Mouse (Mus musculus) midbrain, embryonic 12.5 days (tissue): ENCODE measurements around the gene Clybl. TPM values are rescaled to one million over a fixed set of nuclear protein-coding genes. Genes with fewer than 3 reads are reported as not detected.

Experiments used
- ATAC-seq: fragments of 200-750 bp; cut with Nextera tagmentation; 2 replicates; pipeline ENCODE4 v1.8.0; 2017; ENCODE audit warnings: low read depth, moderate TSS enrichment, moderate library complexity; ENCODE audit not compliant: low FRiP score
- H3K27ac ChIP-seq: fragments of 300-500 bp; sonication (generic); replicated peaks from 2 replicates; pipeline ENCODE4 v1.5.1; 2016; ENCODE audit warnings: mild to moderate bottlenecking
- H3K27me3 ChIP-seq: fragments of 300-500 bp; sonication (generic); 2 replicates; pipeline ENCODE4 v1.6.1; 2016; ENCODE audit warnings: mild to moderate bottlenecking
- H3K36me3 ChIP-seq: fragments of 300-500 bp; sonication (generic); 2 replicates; pipeline ENCODE4 v1.6.1; 2016
- H3K4me1 ChIP-seq: fragments of 300-500 bp; sonication (generic); 2 replicates; pipeline ENCODE4 v1.6.1; 2016
- H3K4me2 ChIP-seq: fragments of 300-500 bp; sonication (generic); replicated peaks from 2 replicates; pipeline ENCODE4 v1.6.1; 2016; ENCODE audit warnings: mild to moderate bottlenecking, moderate library complexity
- H3K4me3 ChIP-seq: fragments of 300-500 bp; sonication (generic); 2 replicates; pipeline ENCODE4 v1.5.1; 2016; ENCODE audit warnings: mild to moderate bottlenecking
- H3K9ac ChIP-seq: fragments of 300-500 bp; sonication (generic); replicated peaks from 2 replicates; pipeline ENCODE4 v1.6.1; 2016; ENCODE audit warnings: mild to moderate bottlenecking, moderate library complexity
- H3K9me3 ChIP-seq: fragments of 300-500 bp; sonication (generic); 2 replicates; pipeline ENCODE4 v1.6.1; 2016; ENCODE audit warnings: mild to moderate bottlenecking
- WGBS: fragments of 180-500 bp; shearing (Covaris S2); methylation state at CpG from one replicate; pipeline ENCODE4 v1.1.7; 2016; 5-methylcytosine and 5-hydroxymethylcytosine counted together
- polyA plus RNA-seq: library from polyadenylated mRNA; unstranded; fragments of >200 nt; fragmentation: Nextera tagmentation; extraction: Ambion mirVana; gene quantifications from 2 replicates; pipeline ENCODE4 v1.2.1, GENCODE M21; 2016

Gene Clybl
- polyA plus RNA-seq, 1 experiment from 2014 or later = 19.4 TPM

- H3K4me1 ChIP-seq = peaks cover 20% of the 10 kb centered on the region
- 7% methylated on average over 21 of the region's 21 CpGs for WGBS
- peak overlapping the region; percentile 37 for H3K4me2 ChIP-seq
- H3K4me3 ChIP-seq = peak overlapping the region; percentile 22
- H3K27me3 ChIP-seq = peaks cover 83% of the 10 kb centered on the region
- peak overlapping the region; percentile 78 for H3K27ac ChIP-seq
- 0 out of 2 replicates have a peak, but pooled peaks cover 3% of the 10 kb centered on the region for H3K9me3 ChIP-seq
- peak overlapping the region; percentile 17; the same call in 1 of the 2 replicates for H3K9ac ChIP-seq
- ATAC-seq = peak; percentile 74; the same call in 1 of the 2 replicates
- H3K36me3 ChIP-seq = no peaks in the 10 kb centered on the region
These were observed 99.0 kb downstream of the Clybl start for GRCm38 (mm10) chr14:122280309-122281071.

GRCm38 (mm10) chr14:122281072-122281634, 99.6 kb downstream of the Clybl start:
- Histone ChIP-seq H3K9ac (peak overlapping the region; percentile 17; the same call in 1 of the 2 replicates), H3K4me1 (peaks cover 20% of the 10 kb centered on the region), H3K27me3 (peaks cover 88% of the 10 kb centered on the region), H3K27ac (peak overlapping the region; percentile 78), H3K4me3 (peak overlapping the region; percentile 22), H3K36me3 (no peaks in the 10 kb centered on the region), H3K9me3 (0 out of 2 replicates have a peak, but pooled peaks cover 3% of the 10 kb centered on the region), H3K4me2 (peak overlapping the region; percentile 37)
- no peak for ATAC-seq
- WGBS = 11% methylated on average over 9 of the region's 9 CpGs

GRCm38 (mm10) chr14:122283959-122284358, 102.5 kb downstream of the Clybl start:
- 0 out of 2 replicates have a peak, but pooled peaks cover 3% of the 10 kb centered on the region for H3K9me3 ChIP-seq
- no peaks in the 10 kb centered on the region for H3K36me3 ChIP-seq
- H3K4me2 ChIP-seq = no peak overlapping the region
- 89% methylated on average over 5 of the region's 5 CpGs for WGBS
- H3K9ac ChIP-seq = no peak overlapping the region
- peaks cover 33% of the 10 kb centered on the region for H3K4me1 ChIP-seq
- ATAC-seq = no peak
- H3K4me3 ChIP-seq = no peak overlapping the region
- H3K27me3 ChIP-seq = peaks cover 79% of the 10 kb centered on the region
- no peak overlapping the region for H3K27ac ChIP-seq

GRCm38 (mm10) chr14:122296399-122296798, 114.9 kb downstream of the Clybl start:
- H3K4me1 ChIP-seq = peaks cover 19% of the 10 kb centered on the region
- H3K27me3 ChIP-seq = peaks cover 51% of the 10 kb centered on the region
- no peak overlapping the region for H3K9ac ChIP-seq
- no peaks in the 10 kb centered on the region for H3K36me3 ChIP-seq
- H3K9me3 ChIP-seq = no peaks in the 10 kb centered on the region
- H3K27ac ChIP-seq = no peak overlapping the region
- no peak overlapping the region for H3K4me3 ChIP-seq
- WGBS = 16% methylated on average over 4 of the region's 4 CpGs
- H3K4me2 ChIP-seq = no peak overlapping the region
- 0 out of 2 replicates have a peak, but pooled peaks have one; percentile 20 for ATAC-seq

GRCm38 (mm10) chr14:122296864-122297263, 115.4 kb downstream of the Clybl start:
- WGBS = 8% methylated on average over 2 of the region's 2 CpGs
- Histone ChIP-seq H3K27me3 (peaks cover 53% of the 10 kb centered on the region), H3K9me3 (no peaks in the 10 kb centered on the region), H3K9ac (no peak overlapping the region), H3K36me3 (no peaks in the 10 kb centered on the region), H3K4me1 (peaks cover 15% of the 10 kb centered on the region), H3K27ac (no peak overlapping the region), H3K4me2 (no peak overlapping the region), H3K4me3 (no peak overlapping the region)
- no peak for ATAC-seq

GRCm38 (mm10) chr14:122297386-122298109, 116.0 kb downstream of the Clybl start:
- peaks cover 15% of the 10 kb centered on the region for H3K4me1 ChIP-seq
- H3K9me3 ChIP-seq = no peaks in the 10 kb centered on the region
- ATAC-seq = peak; percentile 48
- peaks cover 49% of the 10 kb centered on the region for H3K27me3 ChIP-seq
- 6% methylated on average over 11 of the region's 11 CpGs for WGBS
- H3K4me2 ChIP-seq = peak overlapping the region; percentile 30
- H3K4me3 ChIP-seq = no peak overlapping the region
- no peak overlapping the region for H3K27ac ChIP-seq
- no peak overlapping the region for H3K9ac ChIP-seq
- H3K36me3 ChIP-seq = no peaks in the 10 kb centered on the region

GRCm38 (mm10) chr14:122300261-122300660, 118.8 kb downstream of the Clybl start:
- H3K4me2 ChIP-seq = no peak overlapping the region
- peaks cover 43% of the 10 kb centered on the region for H3K27me3 ChIP-seq
- H3K4me3 ChIP-seq = no peak overlapping the region
- peaks cover 19% of the 10 kb centered on the region for H3K4me1 ChIP-seq
- 70% methylated on average over 11 of the region's 11 CpGs for WGBS
- H3K9ac ChIP-seq = no peak overlapping the region
- H3K27ac ChIP-seq = no peak overlapping the region
- no peak for ATAC-seq
- no peaks in the 10 kb centered on the region for H3K36me3 ChIP-seq
- H3K9me3 ChIP-seq = no peaks in the 10 kb centered on the region

- 73% methylated on average over 1 of the region's 1 CpGs for WGBS
- no peak overlapping the region for H3K27ac ChIP-seq
- H3K27me3 ChIP-seq = peaks cover 27% of the 10 kb centered on the region
- no peak overlapping the region for H3K9ac ChIP-seq
- H3K9me3 ChIP-seq = no peaks in the 10 kb centered on the region
- H3K4me1 ChIP-seq = peaks cover 8% of the 10 kb centered on the region; the same call in 1 of the 2 replicates
- no peak overlapping the region for H3K4me2 ChIP-seq
- ATAC-seq = no peak
- no peaks in the 10 kb centered on the region for H3K36me3 ChIP-seq
- no peak overlapping the region for H3K4me3 ChIP-seq
These were observed 122.3 kb downstream of the Clybl start for GRCm38 (mm10) chr14:122303821-122304220.

GRCm38 (mm10) chr14:122305132-122305531, 123.6 kb downstream of the Clybl start:
- H3K4me2 ChIP-seq = no peak overlapping the region
- peaks cover 5% of the 10 kb centered on the region; the same call in 1 of the 2 replicates for H3K4me1 ChIP-seq
- H3K27me3 ChIP-seq = peaks cover 18% of the 10 kb centered on the region
- 58% methylated on average over 8 of the region's 8 CpGs for WGBS
- no peak overlapping the region for H3K9ac ChIP-seq
- H3K4me3 ChIP-seq = no peak overlapping the region
- no peak for ATAC-seq
- H3K36me3 ChIP-seq = no peaks in the 10 kb centered on the region
- H3K27ac ChIP-seq = no peak overlapping the region
- H3K9me3 ChIP-seq = no peaks in the 10 kb centered on the region

- no peak overlapping the region for H3K9ac ChIP-seq
- 93% methylated on average over 6 of the region's 6 CpGs for WGBS
- no peak overlapping the region for H3K4me3 ChIP-seq
- no peak for ATAC-seq
- no peaks in the 10 kb centered on the region for H3K4me1 ChIP-seq
- H3K27ac ChIP-seq = no peak overlapping the region
- peaks cover 7% of the 10 kb centered on the region for H3K9me3 ChIP-seq
- H3K27me3 ChIP-seq = no peaks in the 10 kb centered on the region
- no peak overlapping the region for H3K4me2 ChIP-seq
- H3K36me3 ChIP-seq = 0 out of 2 replicates have a peak, but pooled peaks cover 5% of the 10 kb centered on the region
These were observed 130.9 kb downstream of the Clybl start for GRCm38 (mm10) chr14:122312415-122312814.

- no peak overlapping the region for H3K4me3 ChIP-seq
- H3K9me3 ChIP-seq = peaks cover 7% of the 10 kb centered on the region
- H3K27me3 ChIP-seq = no peaks in the 10 kb centered on the region
- no peak overlapping the region for H3K4me2 ChIP-seq
- ATAC-seq = no peak
- no peaks in the 10 kb centered on the region for H3K4me1 ChIP-seq
- WGBS = 91% methylated on average over 4 of the region's 4 CpGs
- H3K9ac ChIP-seq = no peak overlapping the region
- no peak overlapping the region for H3K27ac ChIP-seq
- H3K36me3 ChIP-seq = 0 out of 2 replicates have a peak, but pooled peaks cover 5% of the 10 kb centered on the region
These were observed 131.8 kb downstream of the Clybl start for GRCm38 (mm10) chr14:122313328-122313727.

GRCm38 (mm10) chr14:122315743-122316142, 134.2 kb downstream of the Clybl start:
- no peaks in the 10 kb centered on the region for H3K27me3 ChIP-seq
- H3K4me3 ChIP-seq = no peak overlapping the region
- H3K27ac ChIP-seq = no peak overlapping the region
- ATAC-seq = no peak
- 0 out of 2 replicates have a peak, but pooled peaks cover 5% of the 10 kb centered on the region for H3K36me3 ChIP-seq
- peaks cover 7% of the 10 kb centered on the region for H3K9me3 ChIP-seq
- no peaks in the 10 kb centered on the region for H3K4me1 ChIP-seq
- H3K4me2 ChIP-seq = no peak overlapping the region
- H3K9ac ChIP-seq = no peak overlapping the region
- WGBS = 94% methylated on average over 12 of the region's 12 CpGs
